Mouse (Mus musculus) layer of hippocampus, postnatal 10 days (tissue): ENCODE measurements around the gene 1600002K03Rik. TPM values are rescaled to one million over a fixed set of nuclear protein-coding genes. Genes with fewer than 3 reads are reported as not detected.
"Not testable (repeated sequence)": the region's sequence is repeated elsewhere in the genome, so short reads cannot be mapped to it uniquely, and the experiment has no call there.

ENCODE experiments used
- DNase-seq, 2 experiments: peaks; one replicate each; pipeline ENCODE4 v3.0.0; 2021; ENCODE audit warnings: low spot score in 2 of 2
- total RNA-seq, 2 experiments: library from RNA; stranded (reverse); gene quantifications; 2 replicates each; pipeline ENCODE4 v1.2.3; 2021

The 1600002K03Rik gene
- total RNA-seq, 2 experiments from 2014 or later, result 4.3 to 6.7 TPM

DNA sequence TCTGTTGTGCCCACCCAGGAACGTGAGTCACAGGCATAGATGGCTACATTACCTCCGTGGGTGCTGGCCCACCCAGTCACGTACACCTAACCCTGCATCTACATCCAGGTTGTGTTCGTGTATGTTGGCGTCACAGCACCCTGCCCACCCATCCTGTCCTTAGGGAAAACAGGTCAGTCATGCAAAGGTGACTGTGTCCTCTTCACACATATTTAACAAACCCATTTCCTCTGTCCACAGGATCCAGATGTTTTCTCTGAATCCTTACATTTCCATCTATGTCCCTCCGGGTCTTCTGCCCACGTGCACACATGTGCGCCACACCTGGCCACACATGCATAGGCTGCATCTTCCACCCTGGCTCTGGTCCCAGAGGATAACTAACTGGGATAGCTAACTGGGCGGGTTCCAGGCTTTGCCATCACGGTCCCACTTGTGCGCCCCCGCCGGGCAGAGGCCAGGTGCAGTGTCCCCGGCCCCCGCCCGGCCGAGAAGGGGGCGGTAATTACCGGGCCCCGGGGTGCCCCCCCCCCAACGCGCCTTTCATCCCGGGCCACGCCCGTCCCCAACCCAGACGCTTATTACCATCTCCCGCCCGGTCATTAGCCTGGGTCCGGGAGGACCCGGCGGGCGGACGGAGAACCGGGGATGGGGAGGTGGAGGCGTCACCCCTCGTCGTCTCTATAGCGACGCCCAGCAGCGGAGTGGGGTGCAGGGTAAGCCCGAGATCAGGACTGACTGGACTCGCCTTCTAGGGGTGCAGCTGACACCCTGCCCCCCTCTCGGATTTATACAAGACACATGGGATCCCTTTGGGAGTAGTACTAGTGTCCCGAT is 8.4 kb upstream of the 1600002K03Rik start:
- peak in 1 of 2 experiments; percentile 57 for DNase-seq

GRCm38 (mm10) chr10:80164998-80165344 is 7.8 kb upstream of the 1600002K03Rik start:
- DNase-seq, result peak; percentile 98

- DNase-seq, result peak in 1 of 2 experiments; percentile 51
These were observed 7.2 kb upstream of the 1600002K03Rik start, which contains the start of gene Cirbp for GRCm38 (mm10) chr10:80165392-80166128. Gene Cirbp, plus strand, starts transcription at chr10:80165985.

DNA sequence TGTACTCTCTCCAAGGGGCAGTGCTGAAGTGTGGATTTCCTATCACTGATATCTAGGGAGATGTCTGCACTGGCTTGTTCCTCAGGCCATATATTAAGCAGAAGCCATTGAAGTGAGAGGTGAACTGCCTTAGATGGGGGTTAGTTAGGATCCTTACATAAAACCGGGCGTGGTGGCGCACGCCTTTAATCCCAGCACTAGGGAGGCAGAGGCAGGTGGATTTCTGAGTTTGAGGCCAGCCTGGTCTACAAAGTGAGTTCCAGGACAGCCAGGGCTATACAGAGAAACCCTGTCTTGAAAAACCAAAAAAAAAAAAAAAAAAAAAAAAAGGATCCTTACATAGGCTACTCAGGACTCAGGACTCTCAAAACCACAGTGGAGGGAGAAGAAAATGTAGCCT is 6.6 kb upstream of the 1600002K03Rik start:
- not testable (repeated sequence) for DNase-seq

GRCm38 (mm10) chr10:80167460-80168037 is 5.2 kb upstream of the 1600002K03Rik start:
- peak; percentile 99 to 100 for DNase-seq

GRCm38 (mm10) chr10:80168038-80168661 is 4.6 kb upstream of the 1600002K03Rik start:
- peak; percentile 91 to 94 for DNase-seq

- DNase-seq, result no peak
These were observed 3.7 kb upstream of the 1600002K03Rik start for GRCm38 (mm10) chr10:80169070-80169469.

DNA sequence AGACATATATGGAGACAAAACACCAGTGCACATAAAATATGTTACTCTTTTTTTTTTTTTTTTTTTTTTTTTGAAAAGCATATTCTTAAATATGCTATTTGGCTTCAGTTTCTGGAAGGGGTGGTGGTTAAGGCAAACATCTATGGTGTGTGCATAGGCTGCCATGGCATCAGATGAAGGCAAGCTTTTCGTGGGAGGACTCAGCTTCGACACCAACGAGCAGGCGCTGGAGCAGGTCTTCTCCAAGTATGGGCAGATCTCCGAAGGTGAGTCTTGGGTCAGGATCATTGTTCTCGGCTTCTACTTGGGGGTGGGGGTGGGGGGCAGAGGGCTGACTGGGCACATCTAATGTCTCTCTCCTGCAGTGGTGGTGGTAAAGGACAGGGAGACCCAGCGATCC is 3.1 kb upstream of the 1600002K03Rik start:
- no peak for DNase-seq

DNA sequence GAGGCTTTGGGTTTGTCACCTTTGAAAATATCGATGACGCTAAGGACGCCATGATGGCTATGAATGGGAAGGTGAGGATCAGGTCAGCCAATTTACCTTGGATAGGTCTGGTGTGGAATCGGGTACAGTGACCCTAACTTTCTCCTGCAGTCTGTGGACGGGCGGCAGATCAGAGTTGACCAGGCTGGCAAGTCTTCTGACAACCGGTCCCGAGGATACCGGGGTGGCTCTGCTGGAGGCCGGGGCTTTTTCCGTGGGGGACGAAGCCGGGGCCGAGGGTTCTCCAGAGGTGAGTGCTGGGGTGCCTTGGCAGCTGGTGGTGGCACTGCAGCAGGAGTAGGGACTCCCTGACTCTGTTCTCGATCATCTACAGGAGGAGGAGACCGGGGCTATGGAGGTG is 2.7 kb upstream of the 1600002K03Rik start:
- DNase-seq, result no peak

GRCm38 (mm10) chr10:80170601-80171021 is 2.1 kb upstream of the 1600002K03Rik start:
- DNase-seq, result no peak

DNA sequence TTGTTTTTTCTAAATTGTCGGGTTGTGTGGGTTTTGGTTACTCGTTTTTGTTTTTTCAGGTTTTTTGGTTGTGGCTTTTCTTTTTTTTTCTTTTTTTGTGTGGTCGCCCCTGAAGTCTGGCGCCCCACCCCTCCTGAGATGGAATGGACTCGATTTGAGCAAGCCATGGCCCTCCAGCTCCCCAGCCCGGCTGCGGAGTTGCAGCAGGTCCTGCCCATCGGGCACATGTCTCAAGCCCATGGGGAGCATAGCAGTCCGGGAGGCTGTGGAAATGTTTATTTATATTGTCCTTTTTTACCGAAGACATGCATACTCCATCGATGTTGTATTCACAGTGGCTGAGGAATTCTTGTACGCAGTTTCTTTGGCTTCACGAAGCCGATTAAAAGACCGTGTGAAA is 1.5 kb upstream of the 1600002K03Rik start:
- DNase-seq, result no peak

GRCm38 (mm10) chr10:80171760-80172526 is 801 bp upstream of the 1600002K03Rik start:
- DNase-seq, result peak; percentile 13 to 55

DNA sequence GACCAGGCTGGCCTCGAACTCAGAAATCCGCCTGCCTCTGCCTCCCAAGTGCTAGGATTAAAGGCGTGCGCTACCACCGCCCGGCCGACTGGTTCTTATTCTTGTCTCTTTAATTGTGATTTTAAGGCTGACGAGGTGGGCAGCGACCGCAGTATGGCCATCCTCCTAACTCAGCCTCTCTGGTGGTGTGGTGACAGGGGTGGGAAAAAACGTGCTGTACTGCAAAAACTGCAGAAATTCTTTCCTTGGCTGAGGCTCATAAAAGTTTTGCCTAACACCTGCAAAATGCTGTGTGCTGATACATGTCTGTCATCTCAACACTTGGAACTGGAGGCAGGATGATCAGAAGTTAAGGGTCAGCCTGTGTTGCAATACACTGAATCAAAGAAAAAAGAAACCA is 614 bp downstream of the 1600002K03Rik start:
- no peak for DNase-seq

GRCm38 (mm10) chr10:80173955-80174640 is 1.4 kb downstream of the 1600002K03Rik start:
- DNase-seq, result no peak

- peak in 1 of 2 experiments; percentile 44 for DNase-seq
These were observed 2.0 kb downstream of the 1600002K03Rik start for GRCm38 (mm10) chr10:80174705-80175104.

DNA sequence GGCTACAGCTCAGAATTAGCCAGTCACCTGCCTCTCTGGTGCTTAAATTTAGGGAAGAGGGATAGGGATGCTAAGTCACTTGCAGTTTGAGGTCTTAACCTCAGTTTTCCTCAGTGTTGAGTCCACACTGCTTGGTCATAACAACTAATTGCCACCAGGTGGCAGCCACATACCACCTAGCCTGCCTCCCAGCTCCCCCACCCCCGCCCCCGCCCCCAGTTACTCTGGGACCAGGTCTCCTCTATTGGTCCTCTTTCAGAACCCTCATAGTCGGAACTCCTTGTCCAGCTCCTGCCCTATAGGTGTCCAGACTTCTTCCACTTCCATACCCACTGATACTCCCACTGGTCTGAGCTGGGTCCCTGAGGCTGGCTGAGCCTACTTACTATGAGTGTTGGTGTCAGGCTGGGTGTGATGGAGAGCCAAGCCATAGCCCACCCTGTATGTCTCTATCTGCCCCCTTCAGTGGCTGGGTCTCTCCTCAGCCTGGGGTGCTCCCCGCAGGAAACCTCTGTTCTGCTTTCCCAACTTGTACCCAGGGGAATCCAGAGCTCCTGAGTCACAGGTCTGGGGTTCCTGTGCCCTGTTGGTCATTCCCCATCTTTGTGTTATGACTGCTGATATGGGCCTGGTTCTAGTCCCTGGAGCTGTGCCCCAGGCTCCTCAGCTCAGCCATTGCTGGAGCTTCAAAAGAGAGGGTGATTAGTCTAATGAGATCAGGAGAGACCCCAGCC is 3.0 kb downstream of the 1600002K03Rik start:
- DNase-seq, result peak; percentile 59 to 67

DNA sequence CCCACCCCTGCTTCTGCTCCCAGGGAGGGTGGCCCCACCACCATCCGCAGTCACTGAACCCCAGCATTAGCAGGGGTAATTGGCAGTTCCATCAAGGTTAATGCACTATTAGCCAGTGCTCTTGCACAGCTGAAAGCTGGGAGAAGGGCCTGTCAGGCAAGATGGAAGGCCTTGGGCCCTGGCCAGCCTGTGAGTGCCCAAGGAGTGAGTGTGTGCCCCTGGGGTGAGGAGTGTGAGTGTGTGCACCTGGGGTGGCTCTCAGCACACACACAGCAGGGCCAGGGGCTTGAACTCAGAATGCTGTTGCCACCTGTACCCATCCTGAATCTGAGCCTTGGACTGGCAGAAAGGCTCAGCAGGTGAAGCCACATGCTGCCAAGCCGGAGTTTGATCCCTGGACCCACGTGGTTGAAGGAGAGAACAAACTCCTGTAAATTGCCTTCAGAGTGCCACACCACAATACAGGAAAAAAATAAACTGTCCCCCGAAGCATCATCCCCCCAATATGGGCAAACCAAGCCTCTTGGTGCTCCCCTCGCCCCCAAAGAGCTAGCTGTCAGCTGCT is 3.6 kb downstream of the 1600002K03Rik start:
- DNase-seq, result no peak

DNA sequence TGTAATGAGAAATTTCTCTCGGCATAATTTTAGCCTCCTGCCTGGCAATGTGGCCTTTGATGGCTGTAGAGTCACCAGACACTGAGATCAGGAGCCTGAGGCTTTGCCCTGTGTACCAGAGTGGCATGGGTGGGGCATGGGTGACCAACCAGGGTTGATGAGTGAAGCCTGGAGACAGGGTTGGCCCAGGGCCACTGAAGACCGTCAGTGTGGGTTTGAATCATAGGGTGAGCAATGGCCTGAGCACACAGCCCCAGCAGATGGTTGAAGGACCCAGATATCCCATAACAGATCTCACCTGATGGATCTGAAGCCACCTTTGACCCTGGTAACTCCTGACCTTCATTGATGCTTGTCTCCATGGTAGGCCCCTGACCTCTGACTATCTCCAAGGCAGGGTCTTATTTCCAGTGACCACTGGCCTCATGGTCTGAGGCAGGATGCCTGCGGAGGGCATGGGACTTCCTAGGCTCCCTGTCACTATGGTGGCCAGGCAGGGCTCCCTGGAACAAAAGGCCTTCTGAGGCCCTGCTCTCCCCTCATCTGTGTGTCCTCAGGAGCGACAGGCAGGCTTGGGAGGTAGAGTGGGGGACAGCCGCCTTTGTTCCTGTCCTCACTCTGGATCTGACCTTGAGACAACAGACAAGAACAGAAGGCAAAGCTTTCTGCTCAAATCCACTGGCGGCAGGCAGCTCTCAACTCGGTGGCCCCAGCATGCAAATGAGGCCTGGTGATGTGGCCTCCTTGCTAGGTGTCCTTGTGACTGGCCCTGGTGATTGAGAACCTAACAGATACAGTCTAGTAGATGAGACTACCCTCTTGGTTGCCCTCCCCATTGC is 4.9 kb downstream of the 1600002K03Rik start:
- DNase-seq, result no peak
